Mouse (Mus musculus): Measurements from ENCODE around the gene Dlx5.

Gene Dlx5

GRCm38 (mm10) chr6:6881638-6882190, at the start of gene Dlx5:
Dlx5 (minus strand) TSS chr6:6882085.
- DNase-seq (ENCODE audit: low read depth, low spot score): peak; percentile 90

- DNase-seq (ENCODE audit: low read depth, low spot score): no peak
Measured at GRCm38 (mm10) chr6:6931507-6931906, 49.6 kb upstream of the Dlx5 start.

- no peak for DNase-seq (ENCODE audit: low read depth, low spot score)
Measured at GRCm38 (mm10) chr6:6930831-6931230, 48.9 kb upstream of the Dlx5 start.

GRCm38 (mm10) chr6:6925264-6925663, 43.4 kb upstream of the Dlx5 start:
- peak; percentile 52 for DNase-seq (ENCODE audit: low read depth, low spot score)

GRCm38 (mm10) chr6:6917334-6917733, 35.4 kb upstream of the Dlx5 start:
- DNase-seq (ENCODE audit: low read depth, low spot score): no peak

- no peak for DNase-seq (ENCODE audit: low read depth, low spot score)
Measured at GRCm38 (mm10) chr6:6915526-6915915, 33.6 kb upstream of the Dlx5 start.

GRCm38 (mm10) chr6:6914849-6915525, 33.1 kb upstream of the Dlx5 start:
- DNase-seq (ENCODE audit: low read depth, low spot score): peak; percentile 76

- no peak for DNase-seq (ENCODE audit: low read depth, low spot score)
Measured at GRCm38 (mm10) chr6:6914304-6914703, 32.4 kb upstream of the Dlx5 start.

GRCm38 (mm10) chr6:6909586-6909985, 27.7 kb upstream of the Dlx5 start:
- peak; percentile 23 for DNase-seq (ENCODE audit: low read depth, low spot score)

GRCm38 (mm10) chr6:6890047-6890446, 8.2 kb upstream of the Dlx5 start:
- DNase-seq (ENCODE audit: low read depth, low spot score): no peak

- no peak for DNase-seq (ENCODE audit: low read depth, low spot score)
Measured at GRCm38 (mm10) chr6:6886225-6886624, 4.3 kb upstream of the Dlx5 start.

- peak; percentile 75 for DNase-seq (ENCODE audit: low read depth, low spot score)
Measured at GRCm38 (mm10) chr6:6884897-6885296, 3.0 kb upstream of the Dlx5 start.

- no peak for DNase-seq (ENCODE audit: low read depth, low spot score)
Measured at GRCm38 (mm10) chr6:6882266-6882797, 447 bp upstream of the Dlx5 start.

GRCm38 (mm10) chr6:6881115-6881637, 709 bp downstream of the Dlx5 start:
- no peak for DNase-seq (ENCODE audit: low read depth, low spot score)

- DNase-seq (ENCODE audit: low read depth, low spot score): no peak
Measured at GRCm38 (mm10) chr6:6880361-6881114, 1.3 kb downstream of the Dlx5 start.

- DNase-seq (ENCODE audit: low read depth, low spot score): no peak
Measured at GRCm38 (mm10) chr6:6879371-6880325, 2.2 kb downstream of the Dlx5 start.

GRCm38 (mm10) chr6:6878841-6879291, 3.0 kb downstream of the Dlx5 start:
- no peak for DNase-seq (ENCODE audit: low read depth, low spot score)

GRCm38 (mm10) chr6:6877981-6878840, 3.7 kb downstream of the Dlx5 start:
- no peak for DNase-seq (ENCODE audit: low read depth, low spot score)

- DNase-seq (ENCODE audit: low read depth, low spot score): no peak
Measured at GRCm38 (mm10) chr6:6877346-6877910, 4.5 kb downstream of the Dlx5 start.

GRCm38 (mm10) chr6:6876731-6877130, 5.2 kb downstream of the Dlx5 start:
- DNase-seq (ENCODE audit: low read depth, low spot score): no peak
